Mouse (Mus musculus) kidney, postnatal 0 days (tissue): ENCODE measurements around the gene Zbtb20. TPM values are rescaled to one million over a fixed set of nuclear protein-coding genes. Genes with fewer than 3 reads are reported as not detected.

Experiments
- ATAC-seq: fragments of 200-750 bp; cut with Nextera tagmentation; replicated peaks from 2 replicates; pipeline ENCODE4 v1.8.0; 2017; ENCODE audit warnings: low read depth, moderate number of reproducible peaks, moderate TSS enrichment, moderate library complexity; ENCODE audit not compliant: low FRiP score
- DNase-seq: peaks from one replicate; pipeline ENCODE4 v3.0.0-alpha.2; 2016; ENCODE audit warnings: low spot score
- H3K27ac ChIP-seq: fragments of 300-500 bp; sonication (generic); 2 replicates; pipeline ENCODE4 v1.5.1; 2014; ENCODE audit warnings: mild to moderate bottlenecking
- H3K27me3 ChIP-seq: fragments of 300-500 bp; sonication (generic); 2 replicates; pipeline ENCODE4 v1.6.1; 2014; ENCODE audit warnings: low read length, mixed read lengths; ENCODE audit not compliant: insufficient read depth
- H3K36me3 ChIP-seq: fragments of 300-500 bp; sonication (generic); 2 replicates; pipeline ENCODE4 v1.6.1; 2014; ENCODE audit warnings: low read length, mixed read lengths; ENCODE audit not compliant: insufficient read depth
- H3K4me1 ChIP-seq: fragments of 300-500 bp; sonication (generic); replicated peaks from 2 replicates; pipeline ENCODE4 v1.6.1; 2014; ENCODE audit warnings: antibody characterized with exemption, low read length, mixed read lengths; ENCODE audit not compliant: insufficient read depth
- H3K4me2 ChIP-seq: fragments of 300-500 bp; sonication (generic); 2 replicates; pipeline ENCODE4 v1.6.1; 2014; ENCODE audit warnings: mild to moderate bottlenecking, low read length, moderate library complexity, mixed read lengths
- H3K4me3 ChIP-seq: fragments of 300-500 bp; sonication (generic); replicated peaks from 2 replicates; pipeline ENCODE4 v1.5.1; 2014; ENCODE audit warnings: low read depth, low read length
- H3K9ac ChIP-seq: fragments of 300-500 bp; sonication (generic); 2 replicates; pipeline ENCODE4 v1.6.1; 2014; ENCODE audit warnings: low read depth, low read length
- H3K9me3 ChIP-seq: fragments of 300-500 bp; sonication (generic); replicated peaks from 2 replicates; pipeline ENCODE4 v1.6.1; 2016; ENCODE audit warnings: low read length, inconsistent platforms, mixed read lengths
- CTCF ChIP-seq: IDR thresholded peaks from 2 replicates; pipeline ENCODE4 v1.5.1; 2016; ENCODE audit warnings: antibody characterized with exemption, low read depth, mild to moderate bottlenecking, moderate library complexity
- WGBS: fragments of 180-500 bp; shearing (Covaris S2); extraction: QIAGEN DNeasy Blood & Tissue Kit; methylation state at CpG from one replicate; pipeline ENCODE4 v1.1.7; 2014; 5-methylcytosine and 5-hydroxymethylcytosine counted together
- polyA plus RNA-seq: library from polyadenylated mRNA; unstranded; fragments of >200 nt; fragmentation: Nextera tagmentation; extraction: Ambion mirVana; gene quantifications from 2 replicates; pipeline ENCODE4 v1.2.1, GENCODE M21; 2015

Zbtb20 gene
- polyA plus RNA-seq, 1 experiment from 2014 or later, result 36.8 TPM

- peaks cover 37% of the 10 kb centered on the region for H3K4me1 ChIP-seq
- WGBS, result 16% methylated on average over 19 of the region's 19 CpGs
- H3K9ac ChIP-seq, result no peak overlapping the region; the same call in 1 of the 2 replicates
- H3K27ac ChIP-seq, result peak overlapping the region; percentile 91
- H3K4me2 ChIP-seq, result peak overlapping the region; percentile 16
- no peak; the same call in 1 of the 2 replicates for TF ChIP-seq CTCF
- DNase-seq, result peak; percentile 87
- H3K9me3 ChIP-seq, result no peaks in the 10 kb centered on the region
- peak; percentile 42 for ATAC-seq
- no peaks in the 10 kb centered on the region for H3K36me3 ChIP-seq
- no peaks in the 10 kb centered on the region for H3K27me3 ChIP-seq
- no peak overlapping the region for H3K4me3 ChIP-seq
Measured at GRCm38 (mm10) chr16:43547323-43548180, 671.9 kb downstream of the Zbtb20 start.

- no peak for TF ChIP-seq CTCF
- Histone ChIP-seq H3K27ac (peak overlapping the region; percentile 91), H3K4me3 (no peak overlapping the region), H3K9me3 (no peaks in the 10 kb centered on the region), H3K9ac (no peak overlapping the region), H3K4me2 (no peak overlapping the region), H3K27me3 (no peaks in the 10 kb centered on the region), H3K4me1 (peaks cover 37% of the 10 kb centered on the region), H3K36me3 (no peaks in the 10 kb centered on the region)
- ATAC-seq (peak; percentile 78), DNase-seq (no peak)
- WGBS, result 43% methylated on average over 5 of the region's 5 CpGs
Measured at GRCm38 (mm10) chr16:43548774-43549173, 673.1 kb downstream of the Zbtb20 start.

DNA sequence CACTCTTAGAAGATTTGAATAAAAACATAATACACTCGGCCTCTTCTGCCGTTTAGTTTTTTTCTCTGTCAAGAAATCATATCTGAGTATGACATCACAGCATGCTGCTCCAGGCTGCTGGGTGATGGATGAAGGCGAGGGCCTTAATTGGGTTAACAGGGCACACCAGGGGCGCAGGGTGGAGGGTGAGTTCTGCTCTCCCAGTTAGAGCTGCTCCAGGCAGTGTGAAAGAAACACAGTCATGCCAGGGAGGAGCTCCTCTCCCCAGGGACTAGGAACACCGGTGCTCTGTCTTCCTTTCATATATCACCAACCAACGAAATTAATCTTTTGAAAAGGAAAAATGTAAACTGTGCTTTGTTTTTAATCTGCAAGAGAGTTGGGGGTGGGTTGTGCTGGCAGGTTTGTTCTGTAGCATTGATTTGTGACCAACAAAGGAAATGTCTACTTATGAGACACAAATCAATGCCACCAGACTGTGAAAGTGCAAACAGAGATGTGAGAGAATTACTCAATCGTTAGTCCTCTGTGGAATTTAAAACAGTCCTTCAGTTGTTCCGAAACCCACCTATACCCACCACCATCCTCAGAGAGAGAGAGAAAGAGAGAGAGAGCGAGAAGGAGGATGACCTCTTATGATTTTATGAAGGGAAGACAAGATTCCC, 673.9 kb downstream of the Zbtb20 start:
- ATAC-seq (no peak), DNase-seq (peak; percentile 46)
- 20% methylated on average over 9 of the region's 9 CpGs for WGBS
- H3K27me3 ChIP-seq, result no peaks in the 10 kb centered on the region
- H3K9me3 ChIP-seq, result no peaks in the 10 kb centered on the region
- H3K4me3 ChIP-seq, result no peak overlapping the region
- TF ChIP-seq CTCF, result no peak
- peak overlapping the region; percentile 91 for H3K27ac ChIP-seq
- no peak overlapping the region for H3K4me2 ChIP-seq
- H3K36me3 ChIP-seq, result no peaks in the 10 kb centered on the region
- H3K9ac ChIP-seq, result no peak overlapping the region
- peaks cover 37% of the 10 kb centered on the region for H3K4me1 ChIP-seq

DNA sequence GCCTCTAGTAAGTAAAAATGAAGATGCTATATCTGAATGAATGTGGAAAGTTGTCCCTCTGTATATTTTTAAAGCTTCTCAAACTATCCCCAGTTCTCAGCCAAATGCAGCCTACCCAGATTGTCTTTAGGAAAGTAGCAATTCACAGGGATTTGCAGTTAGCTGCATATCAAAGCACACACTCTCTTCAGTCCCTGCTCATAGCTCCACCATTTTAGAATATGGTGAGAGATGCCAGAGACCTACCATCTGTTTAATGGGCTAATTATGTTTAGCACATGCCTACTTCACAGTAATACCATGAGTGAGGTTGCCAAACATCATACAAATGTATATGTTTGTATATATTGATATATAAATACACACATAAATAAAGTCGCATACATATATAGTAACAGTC, 676.8 kb downstream of the Zbtb20 start:
- no peak for TF ChIP-seq CTCF
- ATAC-seq (no peak), DNase-seq (no peak)
- no peak overlapping the region for H3K9ac ChIP-seq
- H3K36me3 ChIP-seq, result no peaks in the 10 kb centered on the region
- H3K27ac ChIP-seq, result no peak overlapping the region
- no peaks in the 10 kb centered on the region for H3K27me3 ChIP-seq
- no peaks in the 10 kb centered on the region for H3K9me3 ChIP-seq
- 100% methylated on average over 1 of the region's 1 CpGs for WGBS
- peaks cover 24% of the 10 kb centered on the region for H3K4me1 ChIP-seq
- H3K4me3 ChIP-seq, result no peak overlapping the region
- H3K4me2 ChIP-seq, result no peak overlapping the region

DNA sequence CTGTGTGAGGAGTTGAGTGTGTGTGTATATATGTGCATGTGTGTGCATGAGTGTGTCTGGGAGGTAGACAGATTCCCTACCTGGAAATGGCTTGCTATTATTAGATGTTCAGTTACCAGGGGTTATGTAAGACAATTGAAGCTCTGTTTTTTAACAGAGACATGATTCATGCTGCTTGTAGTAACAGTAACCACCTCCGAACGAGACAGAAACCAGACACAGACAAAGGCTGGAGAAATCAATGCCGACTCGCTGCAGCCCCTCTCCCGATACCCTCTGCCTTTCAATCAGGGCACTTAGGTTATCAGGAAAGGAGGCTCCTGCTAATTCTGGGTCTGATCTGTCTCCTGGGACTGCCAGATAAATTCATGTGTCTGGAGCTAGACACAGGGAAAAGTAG, 681.7 kb downstream of the Zbtb20 start:
- no peak overlapping the region for H3K4me3 ChIP-seq
- no peak overlapping the region for H3K27ac ChIP-seq
- H3K36me3 ChIP-seq, result no peaks in the 10 kb centered on the region
- no peaks in the 10 kb centered on the region for H3K27me3 ChIP-seq
- H3K4me1 ChIP-seq, result no peaks in the 10 kb centered on the region
- H3K4me2 ChIP-seq, result no peak overlapping the region
- no peaks in the 10 kb centered on the region for H3K9me3 ChIP-seq
- H3K9ac ChIP-seq, result no peak overlapping the region
- DNase-seq (no peak), ATAC-seq (no peak)
- WGBS, result 59% methylated on average over 5 of the region's 5 CpGs
- TF ChIP-seq CTCF, result no peak

GRCm38 (mm10) chr16:43561330-43561729, 685.6 kb downstream of the Zbtb20 start:
- no peak for ATAC-seq

More at GRCm38 (mm10) chr16:43561330-43561729, 685.6 kb downstream of the Zbtb20 start:
- H3K27ac ChIP-seq, result no peak overlapping the region
- no peak overlapping the region for H3K4me2 ChIP-seq
- WGBS, result 78% methylated on average over 2 of the region's 2 CpGs
- H3K4me1 ChIP-seq, result no peaks in the 10 kb centered on the region
- no peak overlapping the region for H3K9ac ChIP-seq
- no peak for TF ChIP-seq CTCF
- no peak for DNase-seq
- no peaks in the 10 kb centered on the region for H3K9me3 ChIP-seq
- H3K27me3 ChIP-seq, result no peaks in the 10 kb centered on the region
- no peak overlapping the region for H3K4me3 ChIP-seq
- H3K36me3 ChIP-seq, result no peaks in the 10 kb centered on the region
